Mouse (Mus musculus): ENCODE measurements around the gene RPS10-NUDT3.

The RPS10-NUDT3 gene

GRCm38 (mm10) chr17:27634871-27635574 is at the start of gene RPS10-NUDT3:
RPS10-NUDT3 (minus strand) TSS chr17:27635222.
- peak; percentile 77 to 78 for DNase-seq (ENCODE audit: low spot score in 2 of 2)

DNA sequence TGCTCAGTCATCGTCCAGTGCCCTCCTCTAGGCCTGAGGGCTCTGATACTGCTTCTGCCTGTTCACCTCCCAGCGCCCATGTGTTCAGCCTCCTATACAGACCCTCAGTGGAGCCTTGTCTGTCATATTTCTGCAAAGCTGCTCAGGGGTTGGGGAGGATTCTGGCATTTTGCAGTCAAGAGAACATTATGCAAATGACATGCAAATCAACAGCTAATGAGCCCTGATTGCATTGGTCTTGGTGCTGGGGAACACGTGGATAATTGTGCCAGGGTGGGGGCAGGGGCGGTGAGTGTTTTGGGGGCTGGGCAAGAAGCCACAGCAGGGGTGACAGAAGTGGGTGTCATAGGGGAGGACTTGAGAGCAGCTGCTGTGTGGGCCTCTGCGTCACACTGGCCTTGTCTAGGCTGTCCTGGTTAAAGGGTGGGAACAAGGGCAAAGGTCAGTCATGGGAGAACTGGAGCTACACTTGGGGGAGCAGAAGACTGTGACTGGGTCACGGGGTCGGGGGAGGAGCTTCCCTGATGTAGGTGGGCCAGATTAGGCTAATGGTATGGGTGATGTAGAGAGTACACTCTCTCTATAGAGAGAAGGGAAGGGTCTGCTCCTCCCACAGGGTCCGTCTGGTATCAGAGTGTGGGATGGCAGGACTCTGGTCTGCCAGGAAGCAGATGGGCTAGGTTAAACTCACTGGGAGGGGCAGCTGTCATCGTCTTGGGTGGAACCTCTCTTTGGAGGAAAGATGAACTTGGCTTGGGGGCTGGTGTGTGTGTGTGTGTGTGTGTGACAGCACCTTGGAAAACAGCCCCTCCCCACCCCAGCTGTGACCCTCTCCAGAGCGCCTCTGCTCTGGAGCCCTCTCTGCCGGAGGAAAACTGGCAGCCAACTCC is 44.1 kb upstream of the RPS10-NUDT3 start:
- no peak for DNase-seq (ENCODE audit: low spot score in 2 of 2)

GRCm38 (mm10) chr17:27677756-27678155 is 42.7 kb upstream of the RPS10-NUDT3 start:
- DNase-seq (ENCODE audit: low spot score in 2 of 2) = no peak

DNA sequence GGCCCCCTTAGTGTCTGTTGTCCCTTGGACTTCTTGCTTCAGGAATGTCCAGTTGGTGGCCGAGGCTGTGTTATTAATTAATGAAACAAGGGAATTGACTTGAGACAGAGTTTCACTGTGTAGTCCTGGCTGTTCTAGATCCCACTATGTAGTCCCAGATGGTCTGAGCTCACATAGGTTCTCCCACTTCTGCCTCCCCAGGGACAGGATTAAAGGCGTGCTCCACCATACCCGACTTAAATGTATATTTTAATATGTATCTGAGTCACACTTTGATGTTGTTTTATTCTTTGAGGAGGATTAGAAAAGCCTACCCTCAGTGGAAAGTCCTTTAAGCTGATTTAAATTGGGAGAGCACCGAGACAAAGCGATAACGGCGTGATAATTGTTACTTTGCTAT is 41.2 kb upstream of the RPS10-NUDT3 start:
- no peak for DNase-seq (ENCODE audit: low spot score in 2 of 2)

GRCm38 (mm10) chr17:27675453-27675852 is 40.4 kb upstream of the RPS10-NUDT3 start:
- no peak for DNase-seq (ENCODE audit: low spot score in 2 of 2)

DNA sequence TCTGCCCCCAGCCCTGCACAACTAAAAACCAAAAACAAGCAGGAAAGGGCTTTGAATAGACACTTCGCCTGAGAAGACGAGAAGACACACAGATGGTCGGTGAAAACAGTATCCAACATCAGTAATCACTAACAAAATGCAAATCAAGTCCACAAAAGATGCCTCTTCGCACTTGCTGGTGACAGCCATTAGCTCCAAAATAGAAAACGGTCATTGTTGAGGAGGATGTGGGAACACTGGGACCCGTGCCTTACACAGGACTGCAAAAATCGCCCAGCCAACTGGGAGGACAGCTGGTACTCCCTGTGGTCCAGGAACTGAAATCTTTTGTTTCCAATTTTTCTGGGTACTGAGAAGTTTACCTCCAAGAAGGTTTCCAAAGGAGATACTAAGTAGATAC is 38.9 kb upstream of the RPS10-NUDT3 start:
- DNase-seq (ENCODE audit: low spot score in 2 of 2) = no peak

GRCm38 (mm10) chr17:27671720-27672119 is 36.7 kb upstream of the RPS10-NUDT3 start:
- no peak for DNase-seq (ENCODE audit: low spot score in 2 of 2)

DNA sequence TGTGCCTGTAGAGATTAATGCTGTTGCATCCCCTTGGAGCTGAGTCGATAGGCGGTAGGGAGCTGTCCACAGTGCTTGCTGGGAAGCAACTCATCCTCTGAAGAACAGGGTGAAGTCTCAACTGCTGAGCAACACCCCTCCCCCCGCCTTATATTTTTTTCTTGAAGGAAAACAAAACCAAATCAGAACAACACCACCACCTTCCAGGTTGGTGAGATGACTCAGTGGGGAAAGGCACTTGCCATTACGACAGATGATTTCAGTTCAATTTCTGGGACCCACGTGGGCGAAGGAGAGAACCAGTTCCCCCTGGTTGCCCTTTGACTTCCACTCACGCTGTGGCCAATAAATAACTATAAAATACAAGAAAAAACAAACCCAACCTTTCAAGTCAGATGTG is 23.7 kb upstream of the RPS10-NUDT3 start:
- DNase-seq (ENCODE audit: low spot score in 2 of 2) = no peak

DNA sequence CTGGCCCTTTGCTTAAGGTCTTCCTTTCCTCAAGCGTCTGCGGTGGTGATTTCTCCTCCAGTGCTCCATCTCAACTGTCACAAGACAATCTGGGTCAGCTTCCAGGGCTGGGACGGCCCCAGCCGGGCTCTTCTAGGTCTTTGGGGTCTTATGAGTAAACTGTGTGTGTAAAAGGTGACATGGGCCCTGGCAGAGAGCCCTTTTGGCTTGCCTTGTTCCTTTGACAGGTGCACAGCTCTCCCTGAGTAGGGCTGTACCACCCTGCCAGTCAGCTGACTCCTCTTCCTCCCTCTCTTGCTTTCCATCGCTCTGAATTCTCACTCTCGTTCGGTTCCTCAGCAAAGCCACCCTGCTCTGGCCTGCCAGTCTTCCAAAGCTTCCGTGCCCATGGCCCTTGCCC is 22.1 kb upstream of the RPS10-NUDT3 start:
- no peak for DNase-seq (ENCODE audit: low spot score in 2 of 2)

DNA sequence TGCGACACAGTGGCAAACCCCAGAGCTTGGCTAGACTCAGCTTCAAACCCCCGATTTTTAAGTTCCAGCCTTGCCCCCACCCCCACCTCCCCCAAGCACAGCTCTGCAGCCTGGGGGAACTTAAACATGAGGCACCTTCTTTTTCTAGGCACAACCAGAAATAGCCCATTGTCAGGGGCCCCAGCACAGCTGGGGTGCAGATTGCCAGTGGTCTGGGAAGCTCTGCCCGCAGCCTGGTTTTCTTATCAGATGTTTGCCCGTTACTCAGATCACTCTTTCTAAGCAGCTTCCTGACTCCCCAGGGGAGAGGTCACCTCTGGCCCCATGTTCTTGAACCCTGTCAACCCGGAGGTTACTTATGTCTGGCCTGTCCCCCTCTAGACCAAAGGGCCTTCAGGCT is 21.4 kb upstream of the RPS10-NUDT3 start:
- DNase-seq (ENCODE audit: low spot score in 2 of 2) = no peak

DNA sequence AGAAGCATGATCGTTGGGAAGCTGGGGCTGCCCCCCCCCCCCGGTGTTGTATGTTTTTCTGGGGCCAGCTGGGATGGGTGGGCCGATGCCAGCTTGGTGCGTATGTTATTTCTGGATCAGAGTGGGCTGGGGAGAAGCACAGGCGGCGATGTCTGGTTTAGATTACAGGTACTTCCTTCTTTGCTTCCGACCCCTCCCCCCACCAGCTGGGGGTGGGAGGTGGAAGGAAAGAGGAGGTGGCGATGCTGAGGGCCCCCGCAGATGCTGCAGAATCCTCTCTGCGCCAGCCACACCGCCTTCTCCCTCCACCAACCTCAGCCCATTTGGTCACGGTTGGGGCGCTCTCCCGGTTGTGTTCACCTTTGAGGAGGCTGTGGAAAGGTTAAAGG is 21.0 kb upstream of the RPS10-NUDT3 start:
- no peak for DNase-seq (ENCODE audit: low spot score in 2 of 2)

DNA sequence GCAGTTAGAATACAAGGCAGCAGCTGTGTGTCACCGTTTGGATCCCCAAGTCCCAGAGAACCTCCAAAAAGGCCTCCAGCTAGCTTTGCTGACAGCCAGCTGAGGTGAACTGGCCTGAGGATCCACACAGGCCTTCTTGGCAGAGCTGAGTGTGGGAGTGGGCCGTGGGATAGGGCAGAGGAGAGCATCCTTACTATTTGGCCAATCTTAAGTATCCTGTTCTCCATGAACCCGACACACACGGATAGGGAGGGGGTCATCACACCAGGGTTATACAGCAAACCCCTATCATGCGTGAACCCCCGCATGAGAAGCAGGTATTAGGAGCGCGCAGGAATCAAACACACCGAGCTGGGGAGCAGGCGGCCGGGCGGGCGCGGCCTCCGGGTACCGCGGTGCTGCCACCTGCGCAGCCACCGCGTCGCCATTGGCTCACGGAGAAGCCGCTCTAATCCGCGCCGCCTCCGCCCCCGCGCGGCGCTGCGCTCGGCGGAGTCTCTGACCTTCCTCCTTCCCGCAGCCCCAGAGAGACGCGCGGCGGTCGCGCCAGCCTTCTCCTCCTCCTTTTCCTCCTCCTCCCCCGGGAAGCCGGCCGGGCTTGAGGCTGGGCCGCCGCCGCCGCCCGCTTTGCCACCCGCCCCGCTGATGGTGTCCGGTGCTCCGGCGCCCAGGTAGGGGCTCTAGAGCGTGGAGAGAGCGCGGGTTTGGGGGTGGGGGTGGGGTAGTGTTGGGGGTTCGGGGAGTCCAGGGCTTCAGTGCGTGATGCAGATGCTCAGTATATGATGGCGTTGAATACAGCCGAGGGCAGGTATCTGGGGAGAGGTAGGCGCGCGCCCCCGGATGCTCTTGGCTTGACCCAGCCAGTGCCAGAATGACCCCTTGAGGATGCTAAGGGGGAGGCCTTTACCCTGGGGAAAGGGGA is 20.3 kb upstream of the RPS10-NUDT3 start, which contains the start of gene Pacsin1:
TSS of gene Pacsin1 (plus strand) at position 421 of the 922 bp plus-strand sequence.
- DNase-seq (ENCODE audit: low spot score in 2 of 2) = peak in 1 of 2 experiments; percentile 22

DNA sequence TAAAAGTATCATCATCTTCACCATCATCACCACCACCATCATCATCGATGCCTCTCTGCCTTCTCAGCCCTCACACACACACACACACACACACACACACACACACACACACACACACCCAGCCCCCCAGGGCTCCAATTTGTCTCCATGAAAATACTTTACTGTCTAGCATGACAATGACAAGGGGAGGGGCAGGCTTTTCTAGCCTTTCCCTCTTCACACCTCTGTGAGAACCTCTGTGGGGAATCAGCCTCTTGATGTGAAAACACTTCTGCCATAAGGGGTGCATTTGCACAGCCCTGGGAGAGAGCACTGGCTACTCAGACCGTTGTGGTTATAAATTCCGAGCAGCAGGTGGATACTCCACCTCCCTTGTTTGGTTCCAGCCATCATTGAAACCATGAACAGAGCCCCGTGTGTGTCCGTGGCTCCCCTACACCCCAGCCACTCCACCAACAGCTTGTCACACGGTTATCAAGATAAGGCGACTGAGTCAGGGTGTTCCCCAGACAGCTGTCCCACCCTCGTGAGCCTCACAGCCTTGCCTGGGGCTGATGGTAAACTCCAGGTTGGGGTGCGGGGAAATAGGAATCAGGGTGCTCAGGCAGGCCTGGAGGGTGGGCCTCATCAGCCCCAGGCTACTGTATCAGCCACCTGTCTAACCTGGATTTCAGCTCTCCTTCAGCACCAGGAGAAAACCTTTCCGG is 18.4 kb upstream of the RPS10-NUDT3 start:
- DNase-seq (ENCODE audit: low spot score in 2 of 2) = no peak

DNA sequence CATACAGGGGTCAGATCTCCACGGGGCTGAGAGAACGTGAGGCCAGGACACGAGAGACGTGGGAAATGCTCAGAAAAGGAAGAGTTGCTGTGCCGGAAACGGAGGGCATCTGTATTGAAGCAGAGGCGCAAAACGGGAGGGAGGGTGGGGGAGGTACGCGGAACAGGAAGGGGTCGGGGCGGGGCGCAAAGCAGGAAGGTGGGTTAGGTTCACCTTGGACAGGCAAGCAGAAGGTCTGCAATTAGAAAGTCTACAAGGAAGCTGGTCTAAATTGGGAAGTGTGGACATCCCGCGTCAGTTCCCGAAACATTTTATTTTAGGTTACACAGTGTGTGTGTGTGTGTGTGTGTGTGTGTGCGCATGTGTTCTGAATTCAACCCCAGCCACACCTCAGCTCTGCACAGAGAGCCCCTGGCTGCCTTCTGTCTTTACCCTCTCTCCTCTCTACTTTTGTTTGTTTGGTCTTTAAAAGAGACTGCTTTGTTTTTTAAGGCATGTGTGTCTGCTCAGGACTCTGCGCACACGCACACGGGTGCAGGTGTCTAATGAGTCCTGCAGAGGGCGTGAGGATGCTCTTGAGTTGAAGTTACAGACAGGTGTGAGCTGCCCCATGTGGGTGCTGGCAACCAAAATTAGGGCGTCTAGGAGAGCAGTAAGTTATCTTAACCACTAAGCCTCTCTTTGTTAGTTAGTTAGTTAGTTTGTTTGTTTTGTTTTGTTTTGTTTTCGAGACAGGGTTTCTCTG is 17.2 kb upstream of the RPS10-NUDT3 start:
- no peak for DNase-seq (ENCODE audit: low spot score in 2 of 2)

DNA sequence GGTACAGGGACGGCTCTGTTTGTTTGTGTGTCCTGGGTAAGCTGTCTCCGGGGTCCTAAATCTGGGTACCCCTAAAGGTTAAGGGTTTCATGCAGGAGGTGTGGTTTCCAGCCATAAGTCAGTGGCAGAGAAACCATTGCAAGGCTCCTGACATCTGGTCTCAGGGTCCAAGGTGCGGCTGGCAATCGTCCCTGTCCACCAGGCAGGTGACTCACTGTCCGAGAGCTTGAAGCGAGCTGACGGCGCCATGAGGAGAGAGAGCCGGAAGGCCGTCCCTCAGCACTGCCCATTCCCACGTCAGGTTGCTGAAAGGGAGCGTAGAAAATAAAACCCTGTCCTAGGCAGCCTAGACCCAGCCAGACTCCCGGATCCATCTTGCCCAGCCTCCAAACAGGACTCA is 15.6 kb upstream of the RPS10-NUDT3 start:
- DNase-seq (ENCODE audit: low spot score in 2 of 2) = no peak

DNA sequence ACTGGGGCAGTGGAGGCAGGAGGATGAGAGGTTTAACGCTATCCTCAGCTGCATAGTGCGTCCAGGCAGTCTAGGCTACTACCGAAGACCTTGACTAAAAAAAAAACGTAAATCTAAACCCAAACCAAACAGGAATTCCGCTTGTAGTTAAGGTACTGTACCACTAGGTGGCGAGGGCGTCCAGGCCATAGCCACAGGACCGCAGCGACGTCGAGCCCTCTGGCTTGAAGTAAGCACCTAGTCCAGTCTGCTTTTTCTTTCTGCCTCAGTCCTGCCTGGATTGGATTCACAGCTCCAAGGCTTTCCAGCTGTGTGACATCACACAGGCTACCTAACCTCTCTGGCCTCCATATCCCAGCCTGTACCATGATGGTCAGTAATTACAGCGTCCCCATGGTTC is 15.1 kb upstream of the RPS10-NUDT3 start:
- peak; percentile 30 to 41 for DNase-seq (ENCODE audit: low spot score in 2 of 2)

- no peak for DNase-seq (ENCODE audit: low spot score in 2 of 2)
Observed at GRCm38 (mm10) chr17:27645807-27646206, 10.8 kb upstream of the RPS10-NUDT3 start.

DNA sequence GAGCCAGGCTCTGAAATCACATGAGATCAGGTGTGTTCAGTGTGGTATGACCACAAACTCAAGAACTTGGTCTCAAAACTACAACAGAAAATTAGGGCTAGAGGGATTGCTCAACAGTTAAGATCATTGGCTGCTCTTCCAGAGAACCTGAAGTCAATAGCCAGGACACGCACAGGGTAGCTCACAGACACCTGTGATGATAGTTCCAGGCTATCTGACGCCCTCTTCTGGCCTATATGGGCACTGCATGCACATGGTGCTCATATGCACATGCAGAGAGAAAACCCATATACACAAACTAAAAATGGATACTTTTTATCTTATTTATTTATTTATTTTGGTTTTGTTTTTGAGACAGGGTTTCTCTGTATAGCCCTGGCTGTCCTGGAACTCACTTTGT is 9.6 kb upstream of the RPS10-NUDT3 start:
- no peak for DNase-seq (ENCODE audit: low spot score in 2 of 2)

- no peak for DNase-seq (ENCODE audit: low spot score in 2 of 2)
Observed at GRCm38 (mm10) chr17:27643756-27644155, 8.7 kb upstream of the RPS10-NUDT3 start.

DNA sequence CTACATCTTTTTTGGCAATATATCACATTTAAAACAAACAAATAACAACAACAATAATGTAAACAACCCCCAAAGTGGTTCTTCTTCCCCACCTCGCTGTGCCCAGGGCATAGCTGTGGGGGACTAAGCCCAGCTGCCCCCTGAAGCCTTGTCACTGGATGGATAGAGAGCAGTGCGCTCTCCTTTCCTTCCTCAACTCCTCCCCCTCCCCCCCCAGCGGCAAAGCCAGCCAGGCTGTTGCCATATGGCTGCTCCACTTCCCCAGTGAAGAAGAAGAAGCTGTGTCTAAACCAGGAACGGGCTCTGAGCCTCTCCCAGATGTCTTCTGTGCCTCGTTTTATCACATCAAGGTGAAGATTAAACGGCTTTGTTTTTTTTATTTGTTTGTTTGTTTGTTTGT is 8.1 kb upstream of the RPS10-NUDT3 start:
- DNase-seq (ENCODE audit: low spot score in 2 of 2) = no peak

Data from urinary bladder, adult 18-20 months (tissue).